Mouse (Mus musculus): Measurements from ENCODE around the gene Mcm2. TPM values are rescaled to one million over a fixed set of nuclear protein-coding genes. Genes with fewer than 3 reads are reported as not detected.

Gene Mcm2
- polyA plus RNA-seq, 1 experiment = 126 TPM

DNA sequence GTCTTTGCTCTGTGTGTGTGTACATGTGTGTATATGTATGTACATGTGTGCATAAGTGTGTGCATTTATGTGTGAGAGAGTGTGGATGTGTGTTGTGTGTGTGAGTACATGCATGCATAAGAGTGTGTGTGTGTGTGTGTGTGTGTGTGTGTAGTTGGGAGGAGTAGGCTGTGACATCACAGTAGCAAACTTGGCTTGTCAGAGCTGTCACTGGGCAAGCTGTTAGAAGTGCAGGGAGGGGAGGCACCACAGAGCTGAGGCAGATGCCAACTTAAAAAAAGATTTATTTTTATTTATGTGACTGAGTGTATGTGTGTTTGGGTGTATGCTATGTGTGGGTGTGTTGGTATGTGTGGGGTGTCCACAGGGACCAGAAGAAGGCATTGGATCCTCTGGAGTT is 14.9 kb upstream of the Mcm2 start:
- Histone ChIP-seq H3K4me3 (ENCODE audit: insufficient read depth, poor library complexity, severe bottlenecking) (no peak overlapping the region), H3K79me3 (ENCODE audit: low read depth) (no peaks in the 10 kb centered on the region), H3ac (ENCODE audit: control insufficient read depth, insufficient read length, low read depth) (no peak overlapping the region), H3K36me3 (ENCODE audit: control insufficient read depth, insufficient read depth) (peaks cover 5% of the 10 kb centered on the region), H3K79me2 (ENCODE audit: control insufficient read depth, insufficient read depth) (no peaks in the 10 kb centered on the region), H3K27me3 (ENCODE audit: control insufficient read depth, insufficient read depth, insufficient read length) (no peaks in the 10 kb centered on the region)
- no peak for TF ChIP-seq CEBPB (IDR thresholded peaks at IDR 0.05; ENCODE audit: low read depth)

DNA sequence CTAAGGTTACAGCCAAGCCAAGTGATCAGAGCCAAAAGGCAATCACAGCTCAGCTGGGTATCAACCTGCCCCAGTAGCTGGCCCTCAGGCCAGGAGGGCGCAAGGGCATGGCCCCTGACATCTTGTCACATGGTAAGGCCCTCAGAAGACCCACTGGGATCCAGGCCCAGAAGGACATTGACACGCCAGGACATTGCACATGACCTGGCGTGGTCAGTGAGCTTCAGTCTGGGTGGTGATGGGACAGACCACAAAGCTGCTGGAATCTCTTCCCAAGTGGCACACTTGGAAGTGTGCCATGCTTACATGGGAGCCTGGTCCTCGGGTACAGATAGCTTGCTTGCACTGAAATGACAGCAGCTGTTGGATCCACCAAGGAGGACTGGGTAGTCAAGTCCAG is 14.4 kb upstream of the Mcm2 start:
- H3K4me3 ChIP-seq (ENCODE audit: insufficient read depth, poor library complexity, severe bottlenecking) = no peak overlapping the region
- H3ac ChIP-seq (ENCODE audit: control insufficient read depth, insufficient read length, low read depth) = no peak overlapping the region
- peaks cover 5% of the 10 kb centered on the region for H3K36me3 ChIP-seq (ENCODE audit: control insufficient read depth, insufficient read depth)
- H3K27me3 ChIP-seq (ENCODE audit: control insufficient read depth, insufficient read depth, insufficient read length) = no peaks in the 10 kb centered on the region
- no peaks in the 10 kb centered on the region for H3K79me2 ChIP-seq (ENCODE audit: control insufficient read depth, insufficient read depth)
- TF ChIP-seq MYOG (IDR thresholded peaks at IDR 0.05; ENCODE audit: control insufficient read depth, extremely low read depth, insufficient read length) = no peak
- no peak for TF ChIP-seq MYOD1 (IDR thresholded peaks at IDR 0.05; ENCODE audit: control insufficient read depth, insufficient read length, low read depth)
- TF ChIP-seq FOSL1 (IDR thresholded peaks at IDR 0.05; ENCODE audit: insufficient read depth, low read length, poor library complexity, severe bottlenecking) = no peak
- no peak for TF ChIP-seq CEBPB (IDR thresholded peaks at IDR 0.05; ENCODE audit: low read depth)
- TF ChIP-seq USF1 (IDR thresholded peaks at IDR 0.05; ENCODE audit: low read depth) = peak; percentile 16
- no peak for TF ChIP-seq CTCF (IDR thresholded peaks at IDR 0.05; ENCODE audit: control insufficient read depth, insufficient read depth, insufficient read length)
- no peaks in the 10 kb centered on the region for H3K79me3 ChIP-seq (ENCODE audit: low read depth)

DNA sequence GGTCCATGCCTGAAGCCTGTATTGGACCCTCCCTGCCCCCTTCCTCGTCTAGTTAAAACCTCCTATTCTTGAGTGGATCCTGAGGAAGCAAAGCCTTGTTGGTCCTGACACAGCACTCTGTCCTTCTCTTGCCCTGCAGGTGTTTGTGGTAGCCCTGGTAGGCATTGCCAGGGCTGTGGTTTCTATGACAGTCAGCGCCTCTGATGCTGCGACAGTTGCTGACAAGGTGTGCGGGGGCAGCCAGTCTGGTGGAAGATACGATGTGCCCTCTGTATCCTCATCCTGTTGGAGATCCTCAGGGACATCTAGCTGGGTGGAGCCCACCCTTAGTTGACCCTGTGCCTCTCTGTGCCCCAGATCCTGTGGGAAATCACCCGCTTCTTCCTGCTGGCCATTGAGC is 10.6 kb upstream of the Mcm2 start:
- peaks cover 5% of the 10 kb centered on the region for H3K36me3 ChIP-seq (ENCODE audit: control insufficient read depth, insufficient read depth)
- TF ChIP-seq USF1 (IDR thresholded peaks at IDR 0.05; ENCODE audit: low read depth) = no peak
- no peak for TF ChIP-seq CEBPB (IDR thresholded peaks at IDR 0.05; ENCODE audit: low read depth)
- no peak for TF ChIP-seq FOSL1 (IDR thresholded peaks at IDR 0.05; ENCODE audit: insufficient read depth, low read length, poor library complexity, severe bottlenecking)
- no peak for TF ChIP-seq MYOG (IDR thresholded peaks at IDR 0.05; ENCODE audit: control insufficient read depth, extremely low read depth, insufficient read length)
- no peak for TF ChIP-seq CTCF (IDR thresholded peaks at IDR 0.05; ENCODE audit: control insufficient read depth, insufficient read depth, insufficient read length)
- TF ChIP-seq MAX (IDR thresholded peaks at IDR 0.05) = no peak
- TF ChIP-seq MYOD1 (IDR thresholded peaks at IDR 0.05; ENCODE audit: control insufficient read depth, insufficient read length, low read depth) = no peak

DNA sequence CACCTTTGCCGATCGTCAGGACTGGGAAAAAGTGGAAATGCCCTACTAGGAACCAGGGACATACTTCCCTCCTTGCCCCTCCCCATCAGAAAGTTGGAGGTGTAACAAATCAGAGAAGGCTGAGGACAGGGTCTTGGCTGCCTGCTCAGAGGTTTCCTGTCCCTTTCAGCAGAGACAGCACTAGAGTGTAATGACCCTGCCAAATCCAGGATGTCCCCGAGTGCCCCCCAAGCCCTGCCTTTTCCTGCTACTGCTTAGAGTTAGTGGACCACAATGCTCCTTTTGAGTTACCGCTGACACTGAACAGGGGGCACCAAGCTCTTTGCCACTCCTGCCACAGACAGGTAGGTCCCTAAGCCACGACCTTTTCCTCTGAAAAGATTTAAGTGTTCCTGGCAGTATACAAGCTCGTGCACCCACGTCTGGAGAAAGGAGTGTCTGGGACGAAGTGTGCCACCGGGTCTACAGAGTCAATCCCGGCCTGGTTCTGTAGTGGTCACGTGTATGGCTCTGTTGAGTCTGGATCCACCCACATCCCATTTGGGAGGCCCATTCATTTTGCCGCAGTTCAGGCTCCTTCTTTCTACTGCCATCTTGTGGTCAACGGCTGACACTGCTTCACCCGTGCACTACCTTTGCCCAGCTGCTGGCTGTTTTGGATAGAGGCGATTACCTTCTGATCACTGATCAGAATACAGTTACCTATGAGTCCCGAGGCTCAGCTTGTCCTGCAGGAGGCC is 8.0 kb upstream of the Mcm2 start:
- Histone ChIP-seq H3K36me3 (ENCODE audit: control insufficient read depth, insufficient read depth) (no peaks in the 10 kb centered on the region), H3ac (ENCODE audit: control insufficient read depth, insufficient read length, low read depth) (no peak overlapping the region), H3K27me3 (ENCODE audit: control insufficient read depth, insufficient read depth, insufficient read length) (no peaks in the 10 kb centered on the region), H3K79me2 (ENCODE audit: control insufficient read depth, insufficient read depth) (peaks cover 39% of the 10 kb centered on the region), H3K4me3 (ENCODE audit: insufficient read depth, poor library complexity, severe bottlenecking) (no peak overlapping the region), H3K79me3 (ENCODE audit: low read depth) (peaks cover 18% of the 10 kb centered on the region)
- TF ChIP-seq MYOD1 (IDR thresholded peaks at IDR 0.05; ENCODE audit: control insufficient read depth, insufficient read length, low read depth) = no peak
- peak; percentile 76 for TF ChIP-seq CTCF (IDR thresholded peaks at IDR 0.05; ENCODE audit: control insufficient read depth, insufficient read depth, insufficient read length)
- peak; percentile 86 for TF ChIP-seq USF1 (IDR thresholded peaks at IDR 0.05; ENCODE audit: low read depth)
- TF ChIP-seq FOSL1 (IDR thresholded peaks at IDR 0.05; ENCODE audit: insufficient read depth, low read length, poor library complexity, severe bottlenecking) = no peak

More for the DNA sequence above, 10.6 kb upstream of the Mcm2 start:
- no peak overlapping the region for H3K4me3 ChIP-seq (ENCODE audit: insufficient read depth, poor library complexity, severe bottlenecking)
- H3K79me2 ChIP-seq (ENCODE audit: control insufficient read depth, insufficient read depth) = peaks cover 22% of the 10 kb centered on the region
- H3ac ChIP-seq (ENCODE audit: control insufficient read depth, insufficient read length, low read depth) = no peak overlapping the region
- H3K79me3 ChIP-seq (ENCODE audit: low read depth) = peaks cover 4% of the 10 kb centered on the region
- H3K27me3 ChIP-seq (ENCODE audit: control insufficient read depth, insufficient read depth, insufficient read length) = no peaks in the 10 kb centered on the region

DNA sequence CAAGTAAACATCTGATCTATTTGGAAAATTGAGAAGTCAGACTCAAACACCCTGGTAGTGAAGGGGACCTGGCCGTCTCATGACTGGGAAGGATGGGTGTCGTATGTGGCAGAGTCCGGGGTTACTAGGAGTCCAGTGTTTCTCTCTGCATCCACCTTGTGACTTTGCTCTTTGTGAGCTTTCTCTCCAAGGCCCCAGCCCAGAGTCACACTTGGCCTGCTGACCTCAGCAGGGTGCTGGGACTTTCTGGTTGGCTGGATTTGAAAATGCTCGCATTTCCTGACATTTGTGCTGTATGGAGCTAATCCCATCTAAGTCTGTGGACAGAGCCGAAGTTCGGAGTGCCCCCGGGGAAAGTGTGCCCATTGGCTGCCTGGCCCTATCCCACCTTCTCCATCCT is 6.5 kb upstream of the Mcm2 start:
- Histone ChIP-seq H3ac (ENCODE audit: control insufficient read depth, insufficient read length, low read depth) (no peak overlapping the region), H3K79me2 (ENCODE audit: control insufficient read depth, insufficient read depth) (peaks cover 39% of the 10 kb centered on the region), H3K79me3 (ENCODE audit: low read depth) (peaks cover 18% of the 10 kb centered on the region), H3K27me3 (ENCODE audit: control insufficient read depth, insufficient read depth, insufficient read length) (no peaks in the 10 kb centered on the region), H3K36me3 (ENCODE audit: control insufficient read depth, insufficient read depth) (no peaks in the 10 kb centered on the region), H3K4me3 (ENCODE audit: insufficient read depth, poor library complexity, severe bottlenecking) (no peak overlapping the region)
- TF ChIP-seq USF1 (IDR thresholded peaks at IDR 0.05; ENCODE audit: low read depth) (no peak), MYOG (IDR thresholded peaks at IDR 0.05; ENCODE audit: control insufficient read depth, extremely low read depth, insufficient read length) (no peak), FOSL1 (IDR thresholded peaks at IDR 0.05; ENCODE audit: insufficient read depth, low read length, poor library complexity, severe bottlenecking) (no peak), CTCF (IDR thresholded peaks at IDR 0.05; ENCODE audit: control insufficient read depth, insufficient read depth, insufficient read length) (no peak), MAX (IDR thresholded peaks at IDR 0.05) (no peak), CEBPB (IDR thresholded peaks at IDR 0.05; ENCODE audit: low read depth) (no peak), MYOD1 (IDR thresholded peaks at IDR 0.05; ENCODE audit: control insufficient read depth, insufficient read length, low read depth) (no peak)

DNA sequence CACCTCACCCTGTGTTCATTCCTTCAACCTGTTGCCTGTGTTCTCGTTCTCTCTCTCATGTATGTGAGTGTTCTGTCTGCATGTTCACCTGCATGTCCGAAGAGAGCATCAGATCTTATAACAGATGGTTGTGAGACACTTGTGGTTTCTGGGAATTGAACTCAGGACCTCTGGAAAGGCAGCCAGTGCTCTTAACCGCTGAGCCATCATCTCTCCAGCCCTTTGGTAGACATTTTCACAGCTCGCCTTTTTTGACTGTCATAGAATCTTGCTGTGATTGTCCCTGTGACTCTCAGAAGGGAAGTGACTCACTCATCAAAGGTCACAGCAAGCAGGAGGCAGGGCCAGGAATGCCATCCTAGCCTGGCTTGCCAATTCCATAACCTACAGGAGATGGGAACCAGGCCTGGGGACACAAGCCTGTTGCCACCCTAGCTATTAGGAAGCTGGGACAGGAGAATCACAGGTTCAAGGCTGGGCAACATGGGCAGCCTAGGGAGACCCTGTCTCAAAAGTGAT is 5.9 kb upstream of the Mcm2 start:
- Histone ChIP-seq H3K79me2 (ENCODE audit: control insufficient read depth, insufficient read depth) (peaks cover 39% of the 10 kb centered on the region), H3K79me3 (ENCODE audit: low read depth) (peaks cover 18% of the 10 kb centered on the region), H3K36me3 (ENCODE audit: control insufficient read depth, insufficient read depth) (no peaks in the 10 kb centered on the region), H3K4me3 (ENCODE audit: insufficient read depth, poor library complexity, severe bottlenecking) (no peak overlapping the region), H3ac (ENCODE audit: control insufficient read depth, insufficient read length, low read depth) (no peak overlapping the region), H3K27me3 (ENCODE audit: control insufficient read depth, insufficient read depth, insufficient read length) (no peaks in the 10 kb centered on the region)
- peak; percentile 8 for TF ChIP-seq FOSL1 (IDR thresholded peaks at IDR 0.05; ENCODE audit: insufficient read depth, low read length, poor library complexity, severe bottlenecking)
- TF ChIP-seq MYOD1 (IDR thresholded peaks at IDR 0.05; ENCODE audit: control insufficient read depth, insufficient read length, low read depth) = no peak
- no peak for TF ChIP-seq MAX (IDR thresholded peaks at IDR 0.05)
- no peak for TF ChIP-seq USF1 (IDR thresholded peaks at IDR 0.05; ENCODE audit: low read depth)
- no peak for TF ChIP-seq CEBPB (IDR thresholded peaks at IDR 0.05; ENCODE audit: low read depth)
- TF ChIP-seq CTCF (IDR thresholded peaks at IDR 0.05; ENCODE audit: control insufficient read depth, insufficient read depth, insufficient read length) = no peak
- TF ChIP-seq MYOG (IDR thresholded peaks at IDR 0.05; ENCODE audit: control insufficient read depth, extremely low read depth, insufficient read length) = no peak

Data from C2C12 (cell line).